Mouse (Mus musculus) liver, embryonic 11.5 days (tissue): ENCODE results near the gene Gm11034. TPM values are rescaled to one million over a fixed set of nuclear protein-coding genes. Genes with fewer than 3 reads are reported as not detected.

ENCODE experiments used
- polyA plus RNA-seq: library from polyadenylated mRNA; unstranded; fragments of >200 nt; fragmentation: Nextera tagmentation; extraction: Ambion mirVana; gene quantifications from 2 replicates; pipeline ENCODE4 v1.2.1, GENCODE M21; 2014

Gm11034 gene
- polyA plus RNA-seq, 1 experiment from 2014 or later, result not detected

Other genes starting within 250 kb of the Gm11034 start
- 0.60 and 2.1 TPM in 2 replicates for gene Cyp4f18, start 204.0 kb downstream of the Gm11034 start, polyA plus RNA-seq
- not detected in 2 replicates for gene Olfr372, start 172.4 kb downstream of the Gm11034 start, polyA plus RNA-seq
- gene Olfr373, start 130.5 kb downstream of the Gm11034 start, polyA plus RNA-seq, result 0.04 TPM in 1 of 2 replicates, not detected in the other
- gene Olfr374, start 106.6 kb downstream of the Gm11034 start, polyA plus RNA-seq, result not detected in 2 replicates
- 277 and 281 TPM in 2 replicates for gene Tpm4, start 78.7 kb downstream of the Gm11034 start, polyA plus RNA-seq
- 90.5 and 92.5 TPM in 2 replicates for gene Rab8a, start 52.4 kb downstream of the Gm11034 start, polyA plus RNA-seq
- 0.18 and 0.29 TPM in 2 replicates for gene Hsh2d, start 24.0 kb downstream of the Gm11034 start, polyA plus RNA-seq
- gene Cib3, start 799 bp downstream of the Gm11034 start, polyA plus RNA-seq, result not detected in 2 replicates
- 59.7 and 64.2 TPM in 2 replicates for gene Fam32a, start 6.1 kb upstream of the Gm11034 start, polyA plus RNA-seq
- gene Ap1m1, start 26.4 kb upstream of the Gm11034 start, polyA plus RNA-seq, result 111 and 119 TPM in 2 replicates
- gene Gm10282, start 91.6 kb upstream of the Gm11034 start, polyA plus RNA-seq, result 20.8 TPM in 2 replicates
- 5.3 and 5.5 TPM in 2 replicates for gene Klf2, start 105.4 kb upstream of the Gm11034 start, polyA plus RNA-seq
- gene Eps15l1, start 207.8 kb upstream of the Gm11034 start, polyA plus RNA-seq, result 45.8 and 47.4 TPM in 2 replicates
- gene Calr3, start 230.2 kb upstream of the Gm11034 start, polyA plus RNA-seq, result 2.2 TPM in 2 replicates
- 11.6 and 14.0 TPM in 2 replicates for gene 1700030K09Rik, start 230.2 kb upstream of the Gm11034 start, polyA plus RNA-seq